Comparison of ENCODE assay signal across 16 mouse cellular contexts in genomic region chr13:55507877-55508276, GRCm38 (mm10). TPM values are rescaled to one million over a fixed set of nuclear protein-coding genes. Genes with fewer than 3 reads are reported as not detected.
DNase-seq lines count a peak whose midpoint lies in the region; ATAC-seq and TF ChIP-seq lines count a peak whose summit lies in the region.
"Had no signal": no experiment of that assay in that cellular context is flagged by ENCODE, and none has a peak within 500 bp of the region (broad histone marks: within the 10 kb centered on the region; RNA-seq: fewer than 3 reads in every experiment).

No protein-coding gene starts in this region.

- H3K9ac ChIP-seq in hindbrain, embryonic 11.5 days (ENCODE audit: low read depth, low read length) = no peak overlapping the region
- no peak overlapping the region for H3K9ac ChIP-seq in hindbrain, embryonic 16.5 days (ENCODE audit: low read depth, low read length)
- no peak overlapping the region for H3K9ac ChIP-seq in midbrain, postnatal 0 days (replicated peaks; ENCODE audit: low read length, poor library complexity, severe bottlenecking)
- H3K9ac ChIP-seq in midbrain, embryonic 13.5 days (replicated peaks) = no peak overlapping the region
- H3K9ac ChIP-seq in MEL (ENCODE audit: control insufficient read depth, low read depth, low read length, poor library complexity, severe bottlenecking) = no peak overlapping the region
- H3K9ac ChIP-seq: heart, embryonic 13.5 days; hindbrain, embryonic 15.5 days; kidney, embryonic 15.5 days; limb, embryonic 15.5 days; midbrain, embryonic 15.5 days had no signal

- H3K4me2 ChIP-seq in hindbrain, embryonic 11.5 days (replicated peaks; ENCODE audit: low read depth, low read length) = no peak overlapping the region
- H3K4me2 ChIP-seq in hindbrain, embryonic 16.5 days (ENCODE audit: low read length) = no peak overlapping the region
- H3K4me2 ChIP-seq in midbrain, postnatal 0 days (ENCODE audit: low read depth, low read length, poor library complexity, severe bottlenecking) = no peak overlapping the region
- H3K4me2 ChIP-seq in midbrain, embryonic 13.5 days (replicated peaks) = no peak overlapping the region
- H3K4me2 ChIP-seq: heart, embryonic 13.5 days; hindbrain, embryonic 15.5 days; kidney, embryonic 15.5 days; limb, embryonic 15.5 days; midbrain, embryonic 15.5 days had no signal

- TF ChIP-seq EP300 in MEL (IDR thresholded peaks at IDR 0.05; ENCODE audit: low read depth in 1 of 2, low read length in 2 of 2) = no peak

- TF ChIP-seq POLR2A in MEL (IDR thresholded peaks at IDR 0.05; ENCODE audit: control insufficient read depth in 1 of 2, insufficient read depth in 1 of 2, low read depth in 1 of 2, low read length in 2 of 2, poor library complexity in 1 of 2) = no peak

- WGBS in hindbrain, embryonic 11.5 days = 53% methylated on average over 8 of the region's 11 CpGs
- 51% methylated on average over 11 of the region's 11 CpGs for WGBS in hindbrain, embryonic 16.5 days
- 56% methylated on average over 11 of the region's 11 CpGs for WGBS in midbrain, postnatal 0 days
- 56% methylated on average over 11 of the region's 11 CpGs for WGBS in midbrain, embryonic 13.5 days

- peaks cover 13% of the 10 kb centered on the region for H3K36me3 ChIP-seq in hindbrain, embryonic 11.5 days (ENCODE audit: control insufficient read depth, insufficient read depth, low read length)
- peaks cover 35% of the 10 kb centered on the region for H3K36me3 ChIP-seq in hindbrain, embryonic 16.5 days (ENCODE audit: control insufficient read depth, insufficient read depth, low read length)
- peaks cover 55% of the 10 kb centered on the region for H3K36me3 ChIP-seq in midbrain, postnatal 0 days (ENCODE audit: insufficient read depth, low read length)
- peaks cover 74% of the 10 kb centered on the region for H3K36me3 ChIP-seq in midbrain, embryonic 13.5 days
- H3K36me3 ChIP-seq in MEL (ENCODE audit: control insufficient read depth in 1 of 2, insufficient read depth in 2 of 2, low read length in 2 of 2) = peaks cover 0 to 27% of the 10 kb centered on the region in 2 experiments; a peak in 2 of 4 replicates

- H3K27me3 ChIP-seq in hindbrain, embryonic 11.5 days (ENCODE audit: control insufficient read depth, insufficient read depth, low read length) = no peaks in the 10 kb centered on the region
- no peaks in the 10 kb centered on the region for H3K27me3 ChIP-seq in hindbrain, embryonic 16.5 days (replicated peaks; ENCODE audit: control insufficient read depth, insufficient read depth, low read length)
- no peaks in the 10 kb centered on the region for H3K27me3 ChIP-seq in midbrain, postnatal 0 days (ENCODE audit: insufficient read depth, low read length)
- H3K27me3 ChIP-seq in midbrain, embryonic 13.5 days = no peaks in the 10 kb centered on the region
- H3K27me3 ChIP-seq in MEL (ENCODE audit: control insufficient read depth in 1 of 2, insufficient read depth in 2 of 2, low read length in 2 of 2) = no peaks in the 10 kb centered on the region
- H3K27me3 ChIP-seq: hindbrain, embryonic 15.5 days; kidney, embryonic 15.5 days; limb, embryonic 15.5 days; midbrain, embryonic 15.5 days had no signal

- ATAC-seq in hindbrain, embryonic 11.5 days (ENCODE audit: low FRiP score) = no peak
- no peak for ATAC-seq in hindbrain, embryonic 16.5 days
- ATAC-seq in midbrain, postnatal 0 days (ENCODE audit: low FRiP score) = 0 out of 2 replicates have a peak, but pooled peaks have one; percentile 10
- ATAC-seq in midbrain, embryonic 13.5 days = no peak
- peak; percentile 33 for ATAC-seq in megakaryocyte progenitor cell, adult 5-6 weeks (replicated peaks; ENCODE audit: poor library complexity)
- ATAC-seq: midbrain, embryonic 15.5 days had no signal

- TF ChIP-seq CTCF in midbrain, postnatal 0 days (IDR thresholded peaks at IDR 0.05) = peak; percentile 40; the same call in 1 of the 2 replicates
- TF ChIP-seq CTCF in MEL (IDR thresholded peaks at IDR 0.05 in 2 of 3, conservative IDR thresholded peaks at IDR 0.05 in 1 of 3; ENCODE audit: control insufficient read depth in 1 of 3, insufficient read depth in 1 of 3, low read depth in 2 of 3, low read length in 3 of 3, poor library complexity in 1 of 3, severe bottlenecking in 1 of 3) = no peak

- peaks cover 5% of the 10 kb centered on the region for H3K79me2 ChIP-seq in MEL (ENCODE audit: control insufficient read depth, insufficient read depth, low read length, poor library complexity)

- no peak for TF ChIP-seq RAD21 in MEL (IDR thresholded peaks at IDR 0.05; ENCODE audit: low read depth, low read length)

- no peak overlapping the region for H3K4me3 ChIP-seq in hindbrain, embryonic 11.5 days (ENCODE audit: low read depth, low read length)
- no peak overlapping the region for H3K4me3 ChIP-seq in hindbrain, embryonic 16.5 days (ENCODE audit: low read length)
- H3K4me3 ChIP-seq in midbrain, postnatal 0 days (ENCODE audit: low read depth, low read length) = no peak overlapping the region
- H3K4me3 ChIP-seq in midbrain, embryonic 13.5 days (replicated peaks) = no peak overlapping the region
- no peak overlapping the region for H3K4me3 ChIP-seq in MEL (ENCODE audit: control insufficient read depth in 1 of 2, insufficient read depth in 1 of 2, low read depth in 2 of 2, low read length in 2 of 2)
- H3K4me3 ChIP-seq: heart, embryonic 13.5 days; hindbrain, embryonic 15.5 days; kidney, embryonic 15.5 days; limb, embryonic 15.5 days; midbrain, embryonic 15.5 days had no signal

- DNase-seq in hindbrain, embryonic 11.5 days (ENCODE audit: low spot score) = peak; percentile 43
- no peak for DNase-seq in midbrain, postnatal 0 days (ENCODE audit: low spot score)
- DNase-seq in MEL (ENCODE audit: low read depth, low spot score) = peak; percentile 33
- DNase-seq in left cerebral cortex, adult 11 months (ENCODE audit: low spot score) = no peak
- DNase-seq in adrenal gland, adult 8-10 months = no peak
- DNase-seq: cerebellum, adult 11-12 months; gastrocnemius, postnatal 25 days; lung, postnatal 14 days had no signal

- H3K9me3 ChIP-seq in hindbrain, embryonic 11.5 days (ENCODE audit: control insufficient read depth, low read length) = no peaks in the 10 kb centered on the region
- no peaks in the 10 kb centered on the region for H3K9me3 ChIP-seq in hindbrain, embryonic 16.5 days (ENCODE audit: control insufficient read depth, low read length)
- no peaks in the 10 kb centered on the region for H3K9me3 ChIP-seq in midbrain, postnatal 0 days (ENCODE audit: low read length)
- no peaks in the 10 kb centered on the region for H3K9me3 ChIP-seq in midbrain, embryonic 13.5 days
- H3K9me3 ChIP-seq in MEL (replicated peaks; ENCODE audit: insufficient read depth, low read length) = no peaks in the 10 kb centered on the region
- H3K9me3 ChIP-seq: heart, embryonic 13.5 days; hindbrain, embryonic 15.5 days; kidney, embryonic 15.5 days; limb, embryonic 15.5 days; midbrain, embryonic 15.5 days had no signal

- H3K27ac ChIP-seq in hindbrain, embryonic 11.5 days (ENCODE audit: low read depth, low read length) = no peak overlapping the region
- no peak overlapping the region for H3K27ac ChIP-seq in hindbrain, embryonic 16.5 days (ENCODE audit: low read depth, low read length)
- H3K27ac ChIP-seq in midbrain, postnatal 0 days (ENCODE audit: low read depth, low read length) = no peak overlapping the region
- no peak overlapping the region for H3K27ac ChIP-seq in midbrain, embryonic 13.5 days
- no peak overlapping the region for H3K27ac ChIP-seq in MEL (ENCODE audit: control insufficient read depth, low read depth, low read length)
- H3K27ac ChIP-seq: heart, embryonic 13.5 days; hindbrain, embryonic 15.5 days; kidney, embryonic 15.5 days; limb, embryonic 15.5 days; midbrain, embryonic 15.5 days had no signal

- H3K4me1 ChIP-seq in hindbrain, embryonic 11.5 days (replicated peaks; ENCODE audit: control insufficient read depth, insufficient read depth, low read length) = peaks cover 13% of the 10 kb centered on the region
- peaks cover 22% of the 10 kb centered on the region for H3K4me1 ChIP-seq in hindbrain, embryonic 16.5 days (ENCODE audit: control insufficient read depth, insufficient read depth, low read depth, low read length)
- peaks cover 14% of the 10 kb centered on the region for H3K4me1 ChIP-seq in midbrain, postnatal 0 days (ENCODE audit: insufficient read depth, low read length)
- peaks cover 29% of the 10 kb centered on the region for H3K4me1 ChIP-seq in midbrain, embryonic 13.5 days (replicated peaks)
- peaks cover 27 to 32% of the 10 kb centered on the region in 2 experiments for H3K4me1 ChIP-seq in MEL (ENCODE audit: control insufficient read depth in 1 of 2, insufficient read depth in 2 of 2, low read length in 2 of 2)

RNA-seq across cellular contexts. Expression of gene Pdlim7, which starts 5.6 kb away (rescaled TPM):
- polyA plus RNA-seq in hindbrain, embryonic 11.5 days (2014; fragmentation: Nextera tagmentation; extraction: Ambion mirVana) = 135 and 152 TPM in 2 replicates
- polyA plus RNA-seq in hindbrain, embryonic 16.5 days (2015; fragmentation: Nextera tagmentation; extraction: Ambion mirVana) = 161 and 177 TPM in 2 replicates
- total RNA-seq in midbrain, postnatal 0 days (2014; rRNA removed) = 32.3 and 41.3 TPM in 2 replicates
- 153 and 171 TPM in 2 replicates for polyA plus RNA-seq in midbrain, postnatal 0 days (2015; fragmentation: Nextera tagmentation; extraction: Ambion mirVana)
- polyA plus RNA-seq in midbrain, embryonic 13.5 days (2015; fragmentation: Nextera tagmentation; extraction: Ambion mirVana) = 145 and 159 TPM in 2 replicates
- total RNA-seq in MEL (2012; rRNA removed) = 12.3 and 15.7 TPM in 2 replicates
- 10 to 100 TPM in 1 of 2 experiments, not detected in 1; 40.6 TPM for polyA plus RNA-seq in MEL (2012; ENCODE audit: insufficient read depth in 1 of 2, insufficient read length in 2 of 2, low read depth in 1 of 2, low replicate concordance in 2 of 2, missing spikeins in 1 of 2)
- total RNA-seq in megakaryocyte progenitor cell, adult 5-6 weeks (2015) = 12.7 and 13.0 TPM in 2 replicates
- 5.3 and 5.9 TPM in 2 replicates for total RNA-seq in megakaryocyte progenitor cell, adult 5-6 weeks (2017)
- total RNA-seq in adrenal gland, adult 8-10 months (2022) = 10 to 100 TPM; 10.9 to 23.8 (median 18.3) TPM

RNA-seq across cellular contexts. Expression of gene Dbn1, which starts 20.0 kb away (rescaled TPM):
- polyA plus RNA-seq in hindbrain, embryonic 11.5 days (2014; fragmentation: Nextera tagmentation; extraction: Ambion mirVana) = 277 and 314 TPM in 2 replicates
- 482 and 556 TPM in 2 replicates for polyA plus RNA-seq in hindbrain, embryonic 16.5 days (2015; fragmentation: Nextera tagmentation; extraction: Ambion mirVana)
- 498 and 510 TPM in 2 replicates for total RNA-seq in midbrain, postnatal 0 days (2014; rRNA removed)
- polyA plus RNA-seq in midbrain, postnatal 0 days (2015; fragmentation: Nextera tagmentation; extraction: Ambion mirVana) = 482 and 484 TPM in 2 replicates
- 655 and 674 TPM in 2 replicates for polyA plus RNA-seq in midbrain, embryonic 13.5 days (2015; fragmentation: Nextera tagmentation; extraction: Ambion mirVana)
- 0.04 and 0.10 TPM in 2 replicates for total RNA-seq in MEL (2012; rRNA removed)
- under 1 TPM in 1 of 2 experiments, not detected in 1; 0.53 TPM for polyA plus RNA-seq in MEL (2012; ENCODE audit: insufficient read depth in 1 of 2, insufficient read length in 2 of 2, low read depth in 1 of 2, low replicate concordance in 2 of 2, missing spikeins in 1 of 2)
- 0.72 and 0.76 TPM in 2 replicates for total RNA-seq in megakaryocyte progenitor cell, adult 5-6 weeks (2015)
- total RNA-seq in megakaryocyte progenitor cell, adult 5-6 weeks (2017) = 2.3 and 2.7 TPM in 2 replicates
- total RNA-seq in adrenal gland, adult 8-10 months (2022) = 10 to 100 TPM; 13.6 to 33.8 (median 24.0) TPM

RNA-seq across cellular contexts. Expression of gene Dok3, which starts 21.2 kb away (rescaled TPM):
- polyA plus RNA-seq in hindbrain, embryonic 11.5 days (2014; fragmentation: Nextera tagmentation; extraction: Ambion mirVana) = 2.2 and 2.8 TPM in 2 replicates
- 3.6 and 4.3 TPM in 2 replicates for polyA plus RNA-seq in hindbrain, embryonic 16.5 days (2015; fragmentation: Nextera tagmentation; extraction: Ambion mirVana)
- total RNA-seq in midbrain, postnatal 0 days (2014; rRNA removed) = 3.0 and 4.5 TPM in 2 replicates
- polyA plus RNA-seq in midbrain, postnatal 0 days (2015; fragmentation: Nextera tagmentation; extraction: Ambion mirVana) = 1.4 and 1.6 TPM in 2 replicates
- 4.3 and 4.7 TPM in 2 replicates for polyA plus RNA-seq in midbrain, embryonic 13.5 days (2015; fragmentation: Nextera tagmentation; extraction: Ambion mirVana)
- 1.4 and 1.6 TPM in 2 replicates for total RNA-seq in MEL (2012; rRNA removed)
- polyA plus RNA-seq in MEL (2012; ENCODE audit: insufficient read depth in 1 of 2, insufficient read length in 2 of 2, low read depth in 1 of 2, low replicate concordance in 2 of 2, missing spikeins in 1 of 2) = 1 to 10 TPM in 1 of 2 experiments, not detected in 1; 4.3 TPM
- total RNA-seq in megakaryocyte progenitor cell, adult 5-6 weeks (2015) = 18.1 and 34.6 TPM in 2 replicates
- total RNA-seq in megakaryocyte progenitor cell, adult 5-6 weeks (2017) = 22.9 and 31.2 TPM in 2 replicates
- 1 to 10 TPM; 4.0 to 7.2 (median 4.7) TPM for total RNA-seq in adrenal gland, adult 8-10 months (2022)

RNA-seq across cellular contexts. Expression of gene Ddx41, which starts 28.6 kb away (rescaled TPM):
- 67.6 and 75.0 TPM in 2 replicates for polyA plus RNA-seq in hindbrain, embryonic 11.5 days (2014; fragmentation: Nextera tagmentation; extraction: Ambion mirVana)
- 55.3 and 56.3 TPM in 2 replicates for polyA plus RNA-seq in hindbrain, embryonic 16.5 days (2015; fragmentation: Nextera tagmentation; extraction: Ambion mirVana)
- total RNA-seq in midbrain, postnatal 0 days (2014; rRNA removed) = 51.9 and 58.9 TPM in 2 replicates
- 45.4 and 49.1 TPM in 2 replicates for polyA plus RNA-seq in midbrain, postnatal 0 days (2015; fragmentation: Nextera tagmentation; extraction: Ambion mirVana)
- 60.2 and 66.6 TPM in 2 replicates for polyA plus RNA-seq in midbrain, embryonic 13.5 days (2015; fragmentation: Nextera tagmentation; extraction: Ambion mirVana)
- total RNA-seq in MEL (2012; rRNA removed) = 58.5 and 61.6 TPM in 2 replicates
- 10 to 100 TPM in 1 of 2 experiments, not detected in 1; 88.8 TPM for polyA plus RNA-seq in MEL (2012; ENCODE audit: insufficient read depth in 1 of 2, insufficient read length in 2 of 2, low read depth in 1 of 2, low replicate concordance in 2 of 2, missing spikeins in 1 of 2)
- total RNA-seq in megakaryocyte progenitor cell, adult 5-6 weeks (2015) = 28.0 and 29.1 TPM in 2 replicates
- total RNA-seq in megakaryocyte progenitor cell, adult 5-6 weeks (2017) = 66.9 and 78.0 TPM in 2 replicates
- 10 to 100 TPM; 47.0 to 58.7 (median 52.7) TPM for total RNA-seq in adrenal gland, adult 8-10 months (2022)

RNA-seq across cellular contexts. Expression of gene Prr7, which starts 43.8 kb away (rescaled TPM):
- polyA plus RNA-seq in hindbrain, embryonic 11.5 days (2014; fragmentation: Nextera tagmentation; extraction: Ambion mirVana) = 2.4 and 2.5 TPM in 2 replicates
- 4.4 and 4.9 TPM in 2 replicates for polyA plus RNA-seq in hindbrain, embryonic 16.5 days (2015; fragmentation: Nextera tagmentation; extraction: Ambion mirVana)
- 101 and 131 TPM in 2 replicates for total RNA-seq in midbrain, postnatal 0 days (2014; rRNA removed)
- 6.6 and 8.1 TPM in 2 replicates for polyA plus RNA-seq in midbrain, postnatal 0 days (2015; fragmentation: Nextera tagmentation; extraction: Ambion mirVana)
- polyA plus RNA-seq in midbrain, embryonic 13.5 days (2015; fragmentation: Nextera tagmentation; extraction: Ambion mirVana) = 2.3 and 2.8 TPM in 2 replicates
- total RNA-seq in MEL (2012; rRNA removed) = 2.4 and 2.7 TPM in 2 replicates
- polyA plus RNA-seq in MEL (2012; ENCODE audit: insufficient read depth in 1 of 2, insufficient read length in 2 of 2, low read depth in 1 of 2, low replicate concordance in 2 of 2, missing spikeins in 1 of 2) = 1 to 10 TPM in 1 of 2 experiments, not detected in 1; 8.7 TPM
- 0.72 and 1.7 TPM in 2 replicates for total RNA-seq in megakaryocyte progenitor cell, adult 5-6 weeks (2015)
- total RNA-seq in megakaryocyte progenitor cell, adult 5-6 weeks (2017) = 1.5 TPM in 2 replicates
- total RNA-seq in adrenal gland, adult 8-10 months (2022) = 1 to 10 TPM; 2.3 to 4.3 (median 3.7) TPM
- polyA plus RNA-seq: heart, embryonic 13.5 days had no signal

Comparison
In these comparisons a context has a peak if more than half of its experiments do, and no peak if none do; other contexts are left out.
1. ATAC-seq: peak in midbrain, postnatal 0 days (single experiment) and megakaryocyte progenitor cell, adult 5-6 weeks (single experiment); none in hindbrain, embryonic 11.5 days (single experiment), hindbrain, embryonic 16.5 days (single experiment) and midbrain, embryonic 13.5 days (single experiment).
2. DNase-seq: peak in hindbrain, embryonic 11.5 days (single experiment) and MEL (single experiment); none in midbrain, postnatal 0 days (single experiment), left cerebral cortex, adult 11 months (single experiment) and adrenal gland, adult 8-10 months (single experiment).
3. RNA of gene Dbn1, which starts 20.0 kb away (polyA plus RNA-seq): 655 to 674 TPM in midbrain, embryonic 13.5 days, 482 to 484 TPM in midbrain, postnatal 0 days, 482 to 556 TPM in hindbrain, embryonic 16.5 days and 277 to 314 TPM in hindbrain, embryonic 11.5 days; 0.53 TPM in MEL; every median in the first group is over 100 times any median in the second.